In genomic region chr8:93871275-93871674, GRCm38 (mm10) we compare ENCODE assay signal across 18 mouse cellular contexts.
DNase-seq lines count a peak whose midpoint lies in the region; TF ChIP-seq lines count a peak whose summit lies in the region.
"Had no signal": no experiment of that assay in that cellular context is flagged by ENCODE, and none has a peak within 500 bp of the region (broad histone marks: within the 10 kb centered on the region; RNA-seq: fewer than 3 reads in every experiment).

No protein-coding gene starts in this region.

- peak in 1 of 2 experiments; percentile 74 for DNase-seq in heart, adult 2 months
- no peak for DNase-seq in heart, embryonic 10.5 days (ENCODE audit: low spot score)
- peak; percentile 22 for DNase-seq in Muller cell, postnatal 12 days (ENCODE audit: inconsistent ontology term)
- DNase-seq in heart, adult 8-10 months (ENCODE audit: low spot score), result peak; percentile 72
- DNase-seq in heart, postnatal 36 days, result peak; percentile 26 to 43
- no peak for DNase-seq in embryo, embryonic 10.5 days (ENCODE audit: low spot score)
- no peak for DNase-seq in spleen, postnatal 4 days (ENCODE audit: low spot score in 2 of 2)
- DNase-seq in cerebellum, adult 8-10 months, result no peak
- DNase-seq: cerebellum, adult 9-10 months; kidney, adult 9 months; kidney, postnatal 4 days; liver, postnatal 0 days; thymus, postnatal 36 days had no signal

- no peak overlapping the region for H3K9ac ChIP-seq in heart, adult 2 months (ENCODE audit: low read depth, low read length)
- H3K9ac ChIP-seq: embryonic facial prominence, embryonic 13.5 days; limb, embryonic 15.5 days; liver, postnatal 0 days; neural tube, embryonic 13.5 days had no signal

- peak; percentile 88 for TF ChIP-seq EP300 in heart, adult 2 months (IDR thresholded peaks at IDR 0.05; ENCODE audit: insufficient read depth, low read depth, low read length)

- no peaks in the 10 kb centered on the region for H3K27me3 ChIP-seq in heart, adult 2 months (ENCODE audit: control insufficient read depth, insufficient read depth, low read length)
- no peaks in the 10 kb centered on the region for H3K27me3 ChIP-seq in heart, embryonic 10.5 days (ENCODE audit: insufficient read depth, poor library complexity, severe bottlenecking)
- H3K27me3 ChIP-seq: embryonic facial prominence, embryonic 13.5 days; limb, embryonic 15.5 days; neural tube, embryonic 13.5 days had no signal

- peak overlapping the region; percentile 72 for H3K27ac ChIP-seq in heart, adult 2 months
- no peak overlapping the region for H3K27ac ChIP-seq in heart, embryonic 10.5 days
- H3K27ac ChIP-seq: embryonic facial prominence, embryonic 13.5 days; forebrain, embryonic 10.5 days; hindbrain, postnatal 0 days; limb, embryonic 15.5 days; neural tube, embryonic 13.5 days had no signal

- TF ChIP-seq CTCF in heart, adult 2 months (IDR thresholded peaks at IDR 0.05), result no peak

- peaks cover 10% of the 10 kb centered on the region for H3K4me1 ChIP-seq in heart, adult 2 months (ENCODE audit: control insufficient read depth, insufficient read depth, low read length)
- peaks cover 16% of the 10 kb centered on the region; the same call in 1 of the 2 replicates for H3K4me1 ChIP-seq in heart, embryonic 10.5 days
- H3K4me1 ChIP-seq: embryonic facial prominence, embryonic 13.5 days; limb, embryonic 15.5 days had no signal

- peaks cover 4% of the 10 kb centered on the region; the same call in 1 of the 2 replicates for H3K36me3 ChIP-seq in heart, adult 2 months (ENCODE audit: control insufficient read depth, insufficient read depth, low read length)
- no peaks in the 10 kb centered on the region for H3K36me3 ChIP-seq in heart, embryonic 10.5 days
- H3K36me3 ChIP-seq: embryonic facial prominence, embryonic 13.5 days; limb, embryonic 15.5 days had no signal

- no peaks in the 10 kb centered on the region for H3K79me2 ChIP-seq in heart, adult 2 months (replicated peaks; ENCODE audit: control insufficient read depth, insufficient read depth, low read length)

- H3K9me3 ChIP-seq in heart, embryonic 10.5 days, result no peaks in the 10 kb centered on the region
- H3K9me3 ChIP-seq: embryonic facial prominence, embryonic 13.5 days; forebrain, embryonic 10.5 days; limb, embryonic 15.5 days; neural tube, embryonic 13.5 days had no signal

- no peak for TF ChIP-seq POLR2A in heart, adult 2 months (IDR thresholded peaks at IDR 0.05; ENCODE audit: insufficient read depth, low read depth, low read length)

- intact Hi-C loops in heart, adult 2 months (cut with DNase I), result no loop called here
- intact Hi-C loops in heart, postnatal 36 days (cut with DNase I), result no loop called here

- WGBS in heart, adult 2 months, result 32% methylated on average over 5 of the region's 5 CpGs
- WGBS in heart, embryonic 10.5 days, result 59% methylated on average over 5 of the region's 5 CpGs

- no peak overlapping the region for H3K4me3 ChIP-seq in heart, adult 2 months
- H3K4me3 ChIP-seq in heart, embryonic 10.5 days, result no peak overlapping the region
- H3K4me3 ChIP-seq: embryonic facial prominence, embryonic 13.5 days; forebrain, embryonic 10.5 days; limb, embryonic 15.5 days; neural tube, embryonic 13.5 days had no signal

Comparison
In these comparisons a context has a peak if more than half of its experiments do, and no peak if none do; other contexts are left out.
1. DNase-seq: peak in Muller cell, postnatal 12 days (single experiment), heart, adult 8-10 months (single experiment) and heart, postnatal 36 days (2 of 2); none in heart, embryonic 10.5 days (single experiment), embryo, embryonic 10.5 days (single experiment), spleen, postnatal 4 days (0 of 2) and cerebellum, adult 8-10 months (single experiment).